Mouse (Mus musculus) midbrain, embryonic 13.5 days (tissue): ENCODE results near the gene Gmfb. TPM values are rescaled to one million over a fixed set of nuclear protein-coding genes. Genes with fewer than 3 reads are reported as not detected.
"Not testable (repeated sequence)": the region's sequence is repeated elsewhere in the genome, so short reads cannot be mapped to it uniquely, and the experiment has no call there.

Experiments used
- ATAC-seq: fragments of 200-750 bp; cut with Nextera tagmentation; 2 replicates; pipeline ENCODE4 v1.8.0; 2017; ENCODE audit warnings: mild to moderate bottlenecking, moderate TSS enrichment, moderate library complexity
- H3K27ac ChIP-seq: fragments of 300-500 bp; sonication (generic); 2 replicates; pipeline ENCODE4 v1.5.1; 2015; ENCODE audit warnings: inconsistent platforms, mild to moderate bottlenecking, moderate library complexity
- H3K27me3 ChIP-seq: fragments of 300-500 bp; sonication (generic); 2 replicates; pipeline ENCODE4 v1.6.1; 2015; ENCODE audit warnings: mild to moderate bottlenecking, inconsistent platforms
- H3K36me3 ChIP-seq: fragments of 300-500 bp; sonication (generic); 2 replicates; pipeline ENCODE4 v1.6.1; 2015; ENCODE audit warnings: mild to moderate bottlenecking, inconsistent platforms
- H3K4me1 ChIP-seq: fragments of 300-500 bp; sonication (generic); replicated peaks from 2 replicates; pipeline ENCODE4 v1.6.1; 2015; ENCODE audit warnings: inconsistent platforms
- H3K4me2 ChIP-seq: fragments of 300-500 bp; sonication (generic); replicated peaks from 2 replicates; pipeline ENCODE4 v1.6.1; 2015; ENCODE audit warnings: moderate library complexity, mild to moderate bottlenecking, inconsistent platforms
- H3K4me3 ChIP-seq: fragments of 300-500 bp; sonication (generic); replicated peaks from 2 replicates; pipeline ENCODE4 v1.5.1; 2015; ENCODE audit warnings: mild to moderate bottlenecking, inconsistent platforms
- H3K9ac ChIP-seq: fragments of 300-500 bp; sonication (generic); replicated peaks from 2 replicates; pipeline ENCODE4 v1.6.1; 2015; ENCODE audit warnings: mild to moderate bottlenecking, inconsistent platforms
- H3K9me3 ChIP-seq: fragments of 300-500 bp; sonication (generic); 2 replicates; pipeline ENCODE4 v1.6.1; 2016; ENCODE audit warnings: mild to moderate bottlenecking, inconsistent platforms
- WGBS: fragments of 180-500 bp; shearing (Covaris S2); methylation state at CpG from one replicate; pipeline ENCODE4 v1.1.7; 2015; 5-methylcytosine and 5-hydroxymethylcytosine counted together
- polyA plus RNA-seq: library from polyadenylated mRNA; unstranded; fragments of >200 nt; fragmentation: Nextera tagmentation; extraction: Ambion mirVana; gene quantifications from 2 replicates; pipeline ENCODE4 v1.2.1, GENCODE M21; 2015

Gene Gmfb
- polyA plus RNA-seq, 1 experiment from 2014 or later, result 101 TPM

GRCm38 (mm10) chr14:46827430-46827829 lies 5.4 kb upstream of the Gmfb start:
- peaks cover 7% of the 10 kb centered on the region for H3K4me1 ChIP-seq
- H3K27ac ChIP-seq, result no peak overlapping the region
- no peaks in the 10 kb centered on the region for H3K9me3 ChIP-seq
- H3K36me3 ChIP-seq, result no peaks in the 10 kb centered on the region
- H3K4me3 ChIP-seq, result no peak overlapping the region
- H3K27me3 ChIP-seq, result peaks cover 14% of the 10 kb centered on the region
- no peak for ATAC-seq
- no peak overlapping the region for H3K4me2 ChIP-seq
- no peak overlapping the region for H3K9ac ChIP-seq
- WGBS, result 68% methylated on average over 1 of the region's 1 CpGs

GRCm38 (mm10) chr14:46823996-46824395 lies 2.0 kb upstream of the Gmfb start:
- H3K36me3 ChIP-seq, result no peaks in the 10 kb centered on the region
- no peak for ATAC-seq
- peaks cover 24% of the 10 kb centered on the region for H3K4me1 ChIP-seq
- H3K4me3 ChIP-seq, result no peak overlapping the region
- no peak overlapping the region for H3K9ac ChIP-seq
- H3K9me3 ChIP-seq, result no peaks in the 10 kb centered on the region
- peaks cover 14% of the 10 kb centered on the region for H3K27me3 ChIP-seq
- no peak overlapping the region for H3K4me2 ChIP-seq
- H3K27ac ChIP-seq, result no peak overlapping the region
- 82% methylated on average over 2 of the region's 2 CpGs for WGBS

GRCm38 (mm10) chr14:46821271-46821872 lies 670 bp downstream of the Gmfb start:
- H3K27me3 ChIP-seq, result peaks cover 6% of the 10 kb centered on the region
- H3K9me3 ChIP-seq, result no peaks in the 10 kb centered on the region
- H3K9ac ChIP-seq, result peak overlapping the region; percentile 91
- peaks cover 13% of the 10 kb centered on the region; the same call in 1 of the 2 replicates for H3K36me3 ChIP-seq
- peak overlapping the region; percentile 93 for H3K4me3 ChIP-seq
- H3K27ac ChIP-seq, result peak overlapping the region; percentile 87
- H3K4me2 ChIP-seq, result peak overlapping the region; percentile 89
- peaks cover 24% of the 10 kb centered on the region for H3K4me1 ChIP-seq
- under 1% methylated on average over 11 of the region's 11 CpGs for WGBS
- no peak for ATAC-seq

- not testable (repeated sequence) for H3K9ac ChIP-seq, H3K4me3 ChIP-seq, H3K27ac ChIP-seq, H3K27me3 ChIP-seq, ATAC-seq, H3K4me2 ChIP-seq, H3K9me3 ChIP-seq
- peaks cover 21% of the 10 kb centered on the region; the same call in 1 of the 2 replicates for H3K36me3 ChIP-seq
- peaks cover 24% of the 10 kb centered on the region for H3K4me1 ChIP-seq
- 93% methylated on average over 6 of the region's 6 CpGs for WGBS
These were observed 2.1 kb downstream of the Gmfb start for GRCm38 (mm10) chr14:46819961-46820360.

GRCm38 (mm10) chr14:46818743-46819142 lies 3.3 kb downstream of the Gmfb start:
- 96% methylated on average over 7 of the region's 7 CpGs for WGBS
- Histone ChIP-seq H3K27ac (no peak overlapping the region), H3K36me3 (peaks cover 25% of the 10 kb centered on the region), H3K4me1 (peaks cover 24% of the 10 kb centered on the region), H3K9me3 (no peaks in the 10 kb centered on the region), H3K4me3 (no peak overlapping the region), H3K9ac (no peak overlapping the region), H3K4me2 (no peak overlapping the region), H3K27me3 (peaks cover 6% of the 10 kb centered on the region)
- no peak for ATAC-seq

- peaks cover 38% of the 10 kb centered on the region for H3K36me3 ChIP-seq
- peaks cover 21% of the 10 kb centered on the region for H3K4me1 ChIP-seq
- no peak overlapping the region for H3K27ac ChIP-seq
- H3K4me3 ChIP-seq, result no peak overlapping the region
- WGBS, result 94% methylated on average over 8 of the region's 8 CpGs
- H3K9me3 ChIP-seq, result no peaks in the 10 kb centered on the region
- no peak for ATAC-seq
- H3K9ac ChIP-seq, result no peak overlapping the region
- no peak overlapping the region for H3K4me2 ChIP-seq
- no peaks in the 10 kb centered on the region for H3K27me3 ChIP-seq
These were observed 5.0 kb downstream of the Gmfb start for GRCm38 (mm10) chr14:46816916-46817622.

- Histone ChIP-seq H3K27ac (no peak overlapping the region), H3K27me3 (no peaks in the 10 kb centered on the region), H3K9ac (no peak overlapping the region), H3K4me1 (peaks cover 13% of the 10 kb centered on the region), H3K9me3 (no peaks in the 10 kb centered on the region), H3K4me2 (no peak overlapping the region), H3K36me3 (peaks cover 49% of the 10 kb centered on the region), H3K4me3 (no peak overlapping the region)
- 85% methylated on average over 6 of the region's 6 CpGs for WGBS
- ATAC-seq, result no peak
These were observed 6.4 kb downstream of the Gmfb start for GRCm38 (mm10) chr14:46815640-46816039.

- Histone ChIP-seq H3K4me1 (no peaks in the 10 kb centered on the region), H3K4me2 (no peak overlapping the region), H3K36me3 (peaks cover 30% of the 10 kb centered on the region), H3K9ac (no peak overlapping the region), H3K9me3 (no peaks in the 10 kb centered on the region), H3K4me3 (no peak overlapping the region), H3K27me3 (no peaks in the 10 kb centered on the region), H3K27ac (no peak overlapping the region)
- ATAC-seq, result no peak
- 72% methylated on average over 3 of the region's 3 CpGs for WGBS
These were observed 14.1 kb downstream of the Gmfb start for GRCm38 (mm10) chr14:46807927-46808326.

- Histone ChIP-seq H3K4me2 (no peak overlapping the region), H3K27ac (no peak overlapping the region), H3K27me3 (no peaks in the 10 kb centered on the region), H3K4me1 (no peaks in the 10 kb centered on the region), H3K36me3 (peaks cover 18% of the 10 kb centered on the region), H3K9me3 (no peaks in the 10 kb centered on the region), H3K9ac (no peak overlapping the region), H3K4me3 (no peak overlapping the region)
- 95% methylated on average over 5 of the region's 5 CpGs for WGBS
- ATAC-seq, result no peak
These were observed 15.9 kb downstream of the Gmfb start for GRCm38 (mm10) chr14:46806186-46806585.

GRCm38 (mm10) chr14:46803791-46804190 lies 18.3 kb downstream of the Gmfb start:
- ATAC-seq, result no peak
- Histone ChIP-seq H3K9ac (no peak overlapping the region), H3K9me3 (no peaks in the 10 kb centered on the region), H3K4me2 (no peak overlapping the region), H3K27ac (no peak overlapping the region), H3K4me1 (no peaks in the 10 kb centered on the region), H3K27me3 (no peaks in the 10 kb centered on the region), H3K4me3 (no peak overlapping the region), H3K36me3 (peaks cover 16% of the 10 kb centered on the region)
- 94% methylated on average over 1 of the region's 1 CpGs for WGBS

- Histone ChIP-seq H3K36me3 (peaks cover 16% of the 10 kb centered on the region), H3K9ac (no peak overlapping the region), H3K4me1 (no peaks in the 10 kb centered on the region), H3K27me3 (no peaks in the 10 kb centered on the region), H3K4me3 (no peak overlapping the region), H3K4me2 (no peak overlapping the region), H3K27ac (no peak overlapping the region), H3K9me3 (no peaks in the 10 kb centered on the region)
- ATAC-seq, result no peak
- WGBS, result 94% methylated on average over 4 of the region's 4 CpGs
These were observed 18.8 kb downstream of the Gmfb start for GRCm38 (mm10) chr14:46803259-46803658.

GRCm38 (mm10) chr14:46800684-46801345 lies 21.2 kb downstream of the Gmfb start:
- Histone ChIP-seq H3K4me2 (no peak overlapping the region), H3K9me3 (no peaks in the 10 kb centered on the region), H3K27ac (no peak overlapping the region), H3K27me3 (no peaks in the 10 kb centered on the region), H3K9ac (no peak overlapping the region), H3K4me1 (no peaks in the 10 kb centered on the region), H3K4me3 (no peak overlapping the region), H3K36me3 (peaks cover 16% of the 10 kb centered on the region)
- ATAC-seq, result no peak
- 91% methylated on average over 3 of the region's 3 CpGs for WGBS
